Mouse (Mus musculus) olfactory bulb, adult 2 months (tissue): Measurements from ENCODE around the gene Nradd.

Source experiments
- CTCF ChIP-seq: fragments of 200-500 bp; IDR thresholded peaks from 2 replicates; pipeline ENCODE4 v1.5.1; 2012; ENCODE audit warnings: low read depth, mild to moderate bottlenecking, low read length, moderate library complexity; ENCODE audit not compliant: insufficient read depth
- POLR2A ChIP-seq: fragments of 200-500 bp; IDR thresholded peaks from 2 replicates; pipeline ENCODE4 v1.6.1; 2012; ENCODE audit warnings: mild to moderate bottlenecking, low read depth, low read length, moderate library complexity; ENCODE audit not compliant: insufficient read depth

GRCm38 (mm10) chr9:110662844-110663243, 38.6 kb upstream of the Nradd start:
- TF ChIP-seq POLR2A = no peak
- TF ChIP-seq CTCF = no peak
